Mouse (Mus musculus): ENCODE measurements around the gene Nr1d1. TPM values are rescaled to one million over a fixed set of nuclear protein-coding genes. Genes with fewer than 3 reads are reported as not detected.
"Not testable (repeated sequence)": the region's sequence is repeated elsewhere in the genome, so short reads cannot be mapped to it uniquely, and the experiment has no call there.

The Nr1d1 gene
- total RNA-seq, 2 experiments from 2014 or later = 53.3 to 65.3 TPM

DNA sequence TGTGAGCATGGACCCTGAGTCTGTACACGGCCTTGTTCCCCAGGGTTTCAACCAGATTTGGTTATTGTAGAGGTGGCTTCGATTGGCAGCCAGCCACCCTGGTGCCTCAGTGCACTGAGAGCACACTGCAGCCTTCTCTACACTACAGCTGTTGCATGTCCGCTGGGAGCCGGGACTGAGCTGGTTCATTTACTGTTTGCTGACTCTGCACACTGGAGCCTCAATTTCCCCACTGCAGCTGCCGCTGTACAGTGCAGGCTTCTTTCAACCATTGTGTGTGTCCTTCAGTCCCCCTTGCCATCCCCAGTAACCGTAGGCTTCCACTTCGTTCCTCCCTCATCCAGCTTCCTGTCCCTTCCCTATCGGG lies 35.1 kb downstream of the Nr1d1 start:
- no peak for DNase-seq (ENCODE audit: low spot score in 2 of 2)

DNA sequence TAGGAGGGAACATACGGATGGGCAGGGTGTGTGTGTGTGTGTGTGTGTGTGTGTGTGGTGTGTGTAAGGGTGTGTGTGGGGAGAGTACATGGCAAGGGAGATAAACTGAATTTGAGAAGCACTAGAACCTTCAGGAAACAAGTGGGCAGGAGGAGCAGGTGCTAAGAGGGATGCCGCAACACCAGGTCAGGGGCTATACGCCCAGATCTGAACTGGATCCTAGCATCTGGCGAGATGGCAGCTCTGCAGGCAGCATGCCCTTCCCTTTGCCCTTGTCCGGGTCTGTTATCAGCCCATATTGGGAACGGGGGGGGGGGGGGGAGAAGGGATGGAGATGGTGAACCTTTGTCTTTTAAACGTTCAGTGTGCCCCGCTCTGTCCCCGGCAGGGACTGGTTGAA lies 36.2 kb downstream of the Nr1d1 start:
- no peak for DNase-seq (ENCODE audit: low spot score in 2 of 2)

DNA sequence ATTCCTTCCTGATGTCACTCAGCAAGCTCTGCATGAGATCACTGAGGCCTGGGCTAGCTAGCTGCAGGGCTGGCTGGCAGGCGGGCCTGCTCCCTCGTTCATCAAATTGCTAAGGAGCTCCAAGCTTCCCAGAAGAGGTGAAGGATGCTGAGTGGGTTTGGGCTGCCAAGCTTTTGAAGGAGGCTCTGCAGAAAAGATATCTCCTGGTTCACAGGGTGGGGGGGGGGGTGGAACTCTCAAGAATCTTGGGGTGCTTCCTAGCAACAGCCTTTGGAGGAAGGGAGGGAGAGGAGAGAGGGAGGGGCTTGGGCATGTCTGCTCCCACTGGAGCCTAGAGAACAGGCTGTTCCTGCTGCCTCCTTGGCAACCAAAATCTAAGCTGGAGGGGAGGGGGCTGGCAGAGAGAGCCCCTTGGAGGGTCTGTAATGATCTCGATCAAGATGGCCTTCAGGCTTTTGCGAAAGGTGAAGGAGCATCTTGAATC lies 36.7 kb downstream of the Nr1d1 start:
- peak in 1 of 2 experiments; percentile 79 for DNase-seq (ENCODE audit: low spot score in 2 of 2)

DNA sequence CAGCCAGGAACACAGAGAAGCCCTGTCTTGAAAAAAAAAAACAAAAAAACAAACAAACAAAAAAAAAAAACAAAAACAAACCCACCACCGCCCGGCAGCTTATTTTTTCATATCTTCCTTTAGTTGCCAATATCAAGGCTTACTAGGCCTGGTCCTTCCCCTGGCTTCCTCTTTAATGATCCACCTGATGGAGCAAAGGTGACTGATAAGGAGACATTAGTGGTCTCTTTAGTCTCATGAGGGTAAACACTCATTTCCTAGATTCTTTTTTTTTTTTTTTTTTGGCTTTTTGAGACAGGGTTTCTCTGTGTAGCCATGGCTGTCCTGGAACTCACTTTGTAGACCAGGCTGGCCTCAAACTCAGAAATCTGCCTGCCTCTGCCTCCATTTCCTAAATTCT lies 37.9 kb downstream of the Nr1d1 start:
- not testable (repeated sequence) for DNase-seq (ENCODE audit: low spot score in 2 of 2)

DNA sequence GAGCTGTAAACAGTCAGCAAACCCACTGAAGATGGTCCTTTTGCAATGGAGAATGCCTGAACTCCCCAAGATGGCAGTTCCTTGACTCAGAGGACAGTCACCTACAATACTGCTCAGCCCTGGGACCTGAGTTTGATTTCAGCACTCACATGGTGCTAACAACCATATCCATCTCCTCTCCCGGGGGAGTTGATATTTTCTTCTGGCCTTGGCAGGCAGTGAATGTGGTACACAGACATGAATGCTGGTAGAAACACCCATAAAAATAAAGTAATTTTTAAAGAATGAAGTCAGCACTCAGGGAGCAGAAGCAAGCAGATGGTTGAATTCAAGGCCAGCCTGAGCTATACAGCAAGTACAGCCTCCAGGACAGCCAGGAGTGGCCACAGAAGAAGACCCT lies 39.0 kb downstream of the Nr1d1 start:
- DNase-seq (ENCODE audit: low spot score in 2 of 2) = no peak

DNA sequence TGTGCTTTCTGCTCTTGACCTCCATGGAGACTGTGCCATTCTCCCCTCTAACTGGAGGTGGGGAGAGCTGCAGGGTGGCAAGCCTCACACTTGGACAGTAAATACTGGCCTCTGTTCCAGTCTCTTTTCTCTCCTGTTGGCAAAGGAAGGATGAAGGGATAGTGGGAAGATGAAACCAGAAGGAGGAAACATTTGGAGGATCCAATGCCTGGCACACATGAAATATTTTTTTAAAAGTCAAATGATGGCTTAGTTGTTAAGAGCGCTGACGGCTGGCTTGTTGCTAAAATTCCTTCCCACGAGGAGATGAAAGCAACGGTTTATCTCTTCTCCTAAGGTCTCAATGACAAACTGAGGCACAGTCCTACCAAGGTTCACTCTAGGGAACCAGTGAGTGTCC lies 40.0 kb downstream of the Nr1d1 start:
- DNase-seq (ENCODE audit: low spot score in 2 of 2) = no peak

DNA sequence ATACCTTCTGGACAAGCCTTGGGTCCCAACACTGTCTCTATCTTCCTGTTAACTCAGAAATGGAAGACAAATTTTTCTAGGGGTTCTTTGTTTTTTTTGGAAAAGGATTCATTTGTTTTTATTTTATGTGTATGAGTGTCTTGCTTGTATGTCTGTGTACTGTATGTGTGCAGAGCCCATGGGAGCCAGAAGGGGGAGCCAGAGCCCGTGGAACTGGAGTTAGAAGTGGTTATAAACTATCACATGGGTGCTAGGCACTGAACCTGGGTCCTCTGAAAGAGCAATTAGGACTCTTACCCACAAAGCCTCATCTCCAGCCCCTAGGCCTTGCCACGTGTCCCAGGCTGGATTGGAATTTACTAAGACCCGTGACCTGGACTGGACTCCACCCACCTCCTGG lies 41.1 kb downstream of the Nr1d1 start:
- no peak for DNase-seq (ENCODE audit: low spot score in 2 of 2)

DNA sequence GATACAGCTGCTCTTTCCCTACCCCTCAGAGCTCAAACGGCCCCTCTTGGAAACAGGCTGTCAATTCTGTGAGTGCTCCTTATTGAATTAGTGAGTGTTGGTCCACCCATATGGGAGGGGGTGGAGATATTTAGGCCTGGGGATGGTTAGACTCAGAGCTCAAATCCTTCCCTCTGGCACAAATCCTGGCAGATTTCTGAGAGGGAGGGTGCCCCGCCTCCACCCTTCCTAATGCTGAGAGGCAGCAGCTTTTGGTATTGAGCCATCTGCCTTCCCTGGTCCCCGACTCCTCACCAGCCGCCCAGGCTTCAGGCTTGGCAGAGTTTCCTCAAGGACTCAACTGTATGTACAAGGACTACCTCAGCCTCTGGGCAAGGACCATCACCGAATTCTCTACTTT lies 44.0 kb downstream of the Nr1d1 start:
- DNase-seq (ENCODE audit: low spot score in 2 of 2) = peak in 1 of 2 experiments; percentile 80

DNA sequence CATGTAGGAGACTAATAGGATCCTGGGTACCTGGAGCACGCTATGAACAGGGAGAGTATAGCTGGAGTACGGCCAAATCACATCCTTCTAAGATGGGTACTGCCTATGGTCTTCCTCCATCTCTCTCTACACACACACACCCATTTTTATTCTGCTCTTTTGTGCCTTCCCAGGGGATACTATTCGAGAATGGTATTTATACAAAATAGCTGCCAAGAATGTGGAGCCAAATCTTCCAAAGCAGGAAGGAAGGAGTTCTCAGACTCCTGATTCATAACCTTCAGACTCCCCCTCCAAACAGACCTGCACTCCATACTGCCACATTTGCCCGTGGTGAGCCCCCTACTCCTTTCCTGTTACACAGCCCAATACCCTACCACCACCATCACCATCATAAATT lies 44.4 kb downstream of the Nr1d1 start:
- no peak for DNase-seq (ENCODE audit: low spot score in 2 of 2)

DNA sequence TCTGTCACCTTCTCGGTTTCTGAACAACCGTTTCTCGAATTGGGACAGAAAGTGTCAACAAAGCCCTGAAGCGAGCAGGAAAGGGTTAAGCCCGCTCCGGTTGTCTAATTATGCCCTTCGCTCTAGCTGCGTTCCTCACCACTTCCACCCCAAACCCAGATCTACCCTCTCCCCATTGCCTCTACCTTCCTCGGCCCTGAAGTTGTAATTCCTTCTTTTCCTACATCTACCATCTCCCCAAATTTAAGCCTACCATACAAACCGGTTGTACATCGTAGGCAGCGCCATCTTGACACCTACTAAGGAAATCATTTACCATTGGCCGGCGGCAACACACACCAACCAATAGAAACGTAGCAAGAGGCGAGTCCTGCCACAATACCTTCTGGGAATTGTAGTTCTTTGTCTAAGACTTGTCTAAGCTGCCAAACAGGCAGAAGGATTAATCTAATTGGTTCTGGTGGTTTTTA lies 46.0 kb downstream of the Nr1d1 start, which contains the start of gene Med24:
Med24 (minus strand) TSS at position 317 of the 470 bp plus-strand sequence.
- peak; percentile 88 to 95 for DNase-seq (ENCODE audit: low spot score in 2 of 2)

DNA sequence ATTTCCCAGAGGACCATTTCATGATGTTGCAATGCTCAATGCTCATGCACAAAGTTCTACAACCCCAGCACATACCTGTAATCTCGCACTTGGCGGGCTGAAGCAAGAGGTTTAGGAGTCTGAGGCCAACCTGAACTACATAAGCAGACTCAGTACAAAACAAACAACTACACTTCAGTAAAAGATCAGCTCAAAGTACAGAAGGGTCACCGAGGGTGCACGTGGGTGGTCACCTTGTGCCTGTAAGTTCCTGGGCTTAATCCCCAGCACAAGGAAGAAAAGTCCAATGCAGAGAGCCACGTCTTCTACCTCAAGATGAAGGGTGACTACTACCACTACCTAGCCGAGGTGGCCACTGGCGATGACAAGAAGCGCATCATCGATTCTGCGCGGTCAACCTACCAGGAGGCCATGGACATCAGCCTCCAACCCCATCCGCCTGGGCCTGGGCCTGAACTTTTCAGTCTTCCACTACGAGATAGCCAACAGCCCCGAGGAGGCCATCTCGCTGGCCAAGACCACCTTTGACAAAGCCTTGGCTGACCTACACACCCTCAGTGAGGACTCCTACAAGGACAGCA lies 49.1 kb downstream of the Nr1d1 start:
- DNase-seq (ENCODE audit: low spot score in 2 of 2) = no peak

DNA sequence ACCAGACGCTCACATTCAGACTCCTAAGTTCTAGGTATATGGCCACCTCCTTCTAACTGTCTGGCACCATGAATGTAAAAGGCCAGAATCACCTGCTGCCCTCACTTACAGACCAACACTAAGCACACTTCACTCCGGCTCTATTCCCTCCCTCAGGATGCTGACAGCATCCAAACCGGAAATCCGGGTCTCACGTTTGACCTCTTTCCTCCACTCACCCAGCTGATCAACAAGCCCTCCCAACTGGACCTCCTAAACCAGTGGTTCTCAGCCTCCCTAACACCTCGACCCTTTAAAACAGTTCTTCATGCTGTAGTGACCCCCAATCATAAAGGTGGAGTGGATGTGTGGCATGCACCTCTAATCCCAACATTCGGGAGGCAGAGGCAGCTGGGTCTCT lies 52.0 kb downstream of the Nr1d1 start:
- no peak for DNase-seq (ENCODE audit: low spot score in 2 of 2)

DNA sequence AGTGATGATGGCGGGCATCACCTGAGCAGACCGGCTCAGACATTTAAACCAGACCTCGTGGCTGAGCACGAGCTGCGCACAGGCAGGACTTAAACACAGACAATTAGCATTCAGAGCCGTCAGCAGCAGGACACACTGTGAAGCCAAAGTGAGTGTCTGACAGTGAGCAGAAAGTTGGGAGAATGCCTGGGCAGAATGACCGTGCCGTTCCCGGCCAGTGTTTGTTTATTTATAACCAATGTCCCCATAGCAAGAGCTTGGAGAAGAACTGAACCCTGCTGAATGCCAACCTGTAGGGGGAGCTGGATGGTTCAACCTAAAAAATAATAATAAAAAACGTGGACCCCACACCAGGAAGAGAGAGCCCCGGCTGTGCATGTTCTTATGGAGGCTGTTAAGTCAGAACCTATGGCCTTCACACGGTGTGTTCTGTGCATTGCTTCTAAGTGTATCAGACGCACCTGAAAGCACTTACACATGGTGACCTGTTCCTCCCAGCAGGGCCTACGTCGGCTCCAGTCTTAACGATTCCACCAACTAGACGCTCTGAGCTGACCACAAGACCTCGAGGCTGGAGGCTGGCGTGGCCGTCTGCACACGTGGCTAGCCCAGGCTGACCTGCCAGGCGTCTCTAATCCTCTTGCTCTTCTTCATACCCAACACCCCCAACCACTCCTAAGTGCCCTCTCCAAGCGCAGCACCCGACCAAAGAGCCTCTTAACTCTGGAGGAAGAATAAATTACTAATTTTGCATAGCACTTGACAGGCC lies 53.5 kb downstream of the Nr1d1 start:
- DNase-seq (ENCODE audit: low spot score in 2 of 2) = peak in 1 of 2 experiments; percentile 80

DNA sequence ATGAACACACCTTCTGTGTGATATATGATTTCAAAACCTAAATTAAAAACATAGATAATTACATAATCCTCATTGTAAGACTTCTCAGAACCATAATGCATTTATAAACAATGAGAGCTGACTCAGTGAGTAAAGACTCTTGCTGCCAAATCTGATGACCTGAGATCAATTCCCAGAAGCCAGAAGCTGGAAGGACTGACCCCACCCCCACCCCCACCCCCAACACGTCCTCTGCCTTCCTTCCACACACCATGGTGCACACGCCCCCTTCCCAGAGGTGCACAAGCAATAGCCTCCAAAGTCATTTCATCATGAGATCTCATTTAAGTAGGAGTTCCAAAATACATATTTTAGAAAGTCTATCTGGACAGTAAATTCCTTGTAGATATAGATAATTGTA lies 54.4 kb downstream of the Nr1d1 start:
- no peak for DNase-seq (ENCODE audit: low spot score in 2 of 2)

Other genes starting within 250 kb of the Nr1d1 start
- under 1 TPM in 1 of 2 experiments, not detected in 1; 0.21 TPM for gene Ikzf3, start 229.3 kb downstream of the Nr1d1 start, total RNA-seq (2021)
- under 1 TPM in 1 of 2 experiments, not detected in 1; 0.31 TPM for gene Zpbp2, start 224.2 kb downstream of the Nr1d1 start, total RNA-seq (2021)
- gene Ormdl3, start 188.0 kb downstream of the Nr1d1 start, total RNA-seq (2021) = 10 to 100 TPM; 49.1 to 57.6 TPM
- not detected for gene Lrrc3c, start 177.0 kb downstream of the Nr1d1 start, total RNA-seq (2021)
- 10 to 100 TPM; 10.1 to 13.3 TPM for gene Gm12355, start 149.7 kb downstream of the Nr1d1 start, total RNA-seq (2021)
- not detected for gene Gsdma3, start 149.0 kb downstream of the Nr1d1 start, total RNA-seq (2021)
- gene Gsdma2, start 128.6 kb downstream of the Nr1d1 start, total RNA-seq (2021) = not detected
- gene Gsdma, start 111.0 kb downstream of the Nr1d1 start, total RNA-seq (2021) = not detected
- gene Psmd3, start 92.8 kb downstream of the Nr1d1 start, total RNA-seq (2021) = 100 to 1,000 TPM; 122 to 126 TPM
- not detected for gene Csf3, start 74.1 kb downstream of the Nr1d1 start, total RNA-seq (2021)
- 100 to 1,000 TPM; 109 to 110 TPM for gene Med24, start 45.9 kb downstream of the Nr1d1 start, total RNA-seq (2021)
- 1,000 to 10,000 TPM; 1,264 to 1,291 TPM for gene Thra, start 34.7 kb downstream of the Nr1d1 start, total RNA-seq (2021)
- gene Msl1, start 20.2 kb upstream of the Nr1d1 start, total RNA-seq (2021) = 100 to 1,000 TPM; 149 to 161 TPM
- gene Casc3, start 29.6 kb upstream of the Nr1d1 start, total RNA-seq (2021) = 10 to 100 TPM; 56.7 to 59.7 TPM
- gene Rapgefl1, start 61.5 kb upstream of the Nr1d1 start, total RNA-seq (2021) = 100 to 1,000 TPM; 159 to 165 TPM
- 10 to 100 TPM; 35.8 to 43.8 TPM for gene Wipf2, start 88.3 kb upstream of the Nr1d1 start, total RNA-seq (2021)
- under 1 TPM; 0.81 to 0.97 TPM for gene Cdc6, start 132.5 kb upstream of the Nr1d1 start, total RNA-seq (2021)
- gene Rara, start 152.5 kb upstream of the Nr1d1 start, total RNA-seq (2021) = 10 to 100 TPM; 20.2 to 20.3 TPM
- 1 to 10 TPM; 2.2 TPM for gene Gjd3, start 207.7 kb upstream of the Nr1d1 start, total RNA-seq (2021)
- gene Top2a, start 248.9 kb upstream of the Nr1d1 start, total RNA-seq (2021) = 1 to 10 TPM; 8.1 to 9.8 TPM